Mouse (Mus musculus) G1E (cell line): ENCODE results near the gene 4930415L06Rik.

Experiments
- CTCF ChIP-seq: IDR thresholded peaks from 2 replicates; pipeline ENCODE4 v1.5.1; 2012; ENCODE audit warnings: low read depth, low read length, inconsistent platforms, mixed read lengths
- GATA1 ChIP-seq: IDR thresholded peaks from 2 replicates; pipeline ENCODE4 v1.6.1; 2012; ENCODE audit warnings: borderline replicate concordance, low read length, inconsistent platforms, mixed read lengths

DNA sequence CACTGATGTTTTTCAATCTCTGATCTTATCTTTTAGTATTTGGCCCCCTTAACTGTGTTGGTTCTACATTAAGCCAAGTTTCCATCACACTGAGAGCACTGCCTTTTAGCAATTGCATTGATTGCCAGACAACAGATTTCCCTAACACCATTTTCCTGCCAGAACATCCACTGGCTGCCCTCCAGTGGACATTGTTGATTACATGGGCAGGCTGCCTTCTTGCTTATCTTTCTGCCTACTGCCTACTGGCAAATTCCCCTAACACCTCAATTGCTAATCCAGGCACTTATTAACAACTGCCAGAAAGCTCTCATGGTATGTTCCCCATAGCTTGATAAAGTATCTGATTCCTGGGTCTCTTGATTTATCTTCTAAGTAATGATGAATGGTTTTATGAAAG is 46.0 kb upstream of the 4930415L06Rik start:
- TF ChIP-seq CTCF (no peak), GATA1 (no peak)
